Mouse (Mus musculus): Measurements from ENCODE around the gene St6galnac5. TPM values are rescaled to one million over a fixed set of nuclear protein-coding genes. Genes with fewer than 3 reads are reported as not detected.

The St6galnac5 gene
- polyA plus RNA-seq, 1 experiment from 2014 or later = 0.96 TPM

- no peak for ATAC-seq (ENCODE audit: insufficient number of reproducible peaks, low FRiP score, low TSS enrichment, low read depth)
- peak; percentile 79 for DNase-seq (ENCODE audit: low spot score)
- H3K9ac ChIP-seq (ENCODE audit: low read length) = no peak overlapping the region
- H3K27me3 ChIP-seq (ENCODE audit: control insufficient read depth, insufficient read depth, low read length) = no peaks in the 10 kb centered on the region
- no peaks in the 10 kb centered on the region for H3K36me3 ChIP-seq (ENCODE audit: control insufficient read depth, insufficient read depth, low read length)
- no peaks in the 10 kb centered on the region for H3K9me3 ChIP-seq (ENCODE audit: control insufficient read depth, low read length)
- no peaks in the 10 kb centered on the region for H3K4me1 ChIP-seq (ENCODE audit: control insufficient read depth, insufficient read depth, low read length)
- H3K4me3 ChIP-seq (ENCODE audit: low read depth, low read length) = no peak overlapping the region
- 68% methylated on average over 11 of the region's 11 CpGs for WGBS
- H3K27ac ChIP-seq (replicated peaks; ENCODE audit: low read depth, low read length) = no peak overlapping the region
- H3K4me2 ChIP-seq (ENCODE audit: low read depth, severe bottlenecking) = no peak overlapping the region
Observed at GRCm38 (mm10) chr3:152958358-152959150, 23.5 kb downstream of the St6galnac5 start.

GRCm38 (mm10) chr3:152956771-152957170 lies 25.3 kb downstream of the St6galnac5 start:
- WGBS = 88% methylated on average over 4 of the region's 4 CpGs
- Histone ChIP-seq H3K9ac (ENCODE audit: low read length) (no peak overlapping the region), H3K4me2 (ENCODE audit: low read depth, severe bottlenecking) (no peak overlapping the region), H3K36me3 (ENCODE audit: control insufficient read depth, insufficient read depth, low read length) (no peaks in the 10 kb centered on the region), H3K4me1 (ENCODE audit: control insufficient read depth, insufficient read depth, low read length) (no peaks in the 10 kb centered on the region), H3K4me3 (ENCODE audit: low read depth, low read length) (no peak overlapping the region), H3K27me3 (ENCODE audit: control insufficient read depth, insufficient read depth, low read length) (no peaks in the 10 kb centered on the region), H3K9me3 (ENCODE audit: control insufficient read depth, low read length) (no peaks in the 10 kb centered on the region), H3K27ac (replicated peaks; ENCODE audit: low read depth, low read length) (no peak overlapping the region)
- ATAC-seq (ENCODE audit: insufficient number of reproducible peaks, low FRiP score, low TSS enrichment, low read depth) (no peak), DNase-seq (ENCODE audit: low spot score) (no peak)

- no peak for ATAC-seq (ENCODE audit: insufficient number of reproducible peaks, low FRiP score, low TSS enrichment, low read depth)
- no peaks in the 10 kb centered on the region for H3K4me1 ChIP-seq (ENCODE audit: control insufficient read depth, insufficient read depth, low read length)
- H3K4me2 ChIP-seq (ENCODE audit: low read depth, severe bottlenecking) = no peak overlapping the region
- H3K36me3 ChIP-seq (ENCODE audit: control insufficient read depth, insufficient read depth, low read length) = no peaks in the 10 kb centered on the region
- 72% methylated on average over 5 of the region's 5 CpGs for WGBS
- no peak overlapping the region for H3K9ac ChIP-seq (ENCODE audit: low read length)
- H3K27me3 ChIP-seq (ENCODE audit: control insufficient read depth, insufficient read depth, low read length) = no peaks in the 10 kb centered on the region
- no peak for DNase-seq (ENCODE audit: low spot score)
- H3K4me3 ChIP-seq (ENCODE audit: low read depth, low read length) = no peak overlapping the region
- no peak overlapping the region for H3K27ac ChIP-seq (replicated peaks; ENCODE audit: low read depth, low read length)
- H3K9me3 ChIP-seq (ENCODE audit: control insufficient read depth, low read length) = no peaks in the 10 kb centered on the region
Observed at GRCm38 (mm10) chr3:152956038-152956437, 26.0 kb downstream of the St6galnac5 start.

GRCm38 (mm10) chr3:152951634-152952545 lies 30.2 kb downstream of the St6galnac5 start:
- no peak for ATAC-seq (ENCODE audit: insufficient number of reproducible peaks, low FRiP score, low TSS enrichment, low read depth)
- Histone ChIP-seq H3K27me3 (ENCODE audit: control insufficient read depth, insufficient read depth, low read length) (no peaks in the 10 kb centered on the region), H3K4me3 (ENCODE audit: low read depth, low read length) (no peak overlapping the region), H3K36me3 (ENCODE audit: control insufficient read depth, insufficient read depth, low read length) (no peaks in the 10 kb centered on the region), H3K9ac (ENCODE audit: low read length) (no peak overlapping the region), H3K27ac (replicated peaks; ENCODE audit: low read depth, low read length) (no peak overlapping the region), H3K4me1 (ENCODE audit: control insufficient read depth, insufficient read depth, low read length) (no peaks in the 10 kb centered on the region), H3K4me2 (ENCODE audit: low read depth, severe bottlenecking) (no peak overlapping the region), H3K9me3 (ENCODE audit: control insufficient read depth, low read length) (no peaks in the 10 kb centered on the region)
- 79% methylated on average over 11 of the region's 11 CpGs for WGBS
- DNase-seq (ENCODE audit: low spot score) = no peak

- H3K36me3 ChIP-seq (ENCODE audit: control insufficient read depth, insufficient read depth, low read length) = no peaks in the 10 kb centered on the region
- no peak for DNase-seq (ENCODE audit: low spot score)
- no peak overlapping the region for H3K27ac ChIP-seq (replicated peaks; ENCODE audit: low read depth, low read length)
- no peak overlapping the region for H3K9ac ChIP-seq (ENCODE audit: low read length)
- H3K4me2 ChIP-seq (ENCODE audit: low read depth, severe bottlenecking) = no peak overlapping the region
- 91% methylated on average over 9 of the region's 9 CpGs for WGBS
- ATAC-seq (ENCODE audit: insufficient number of reproducible peaks, low FRiP score, low TSS enrichment, low read depth) = no peak
- no peak overlapping the region for H3K4me3 ChIP-seq (ENCODE audit: low read depth, low read length)
- H3K4me1 ChIP-seq (ENCODE audit: control insufficient read depth, insufficient read depth, low read length) = no peaks in the 10 kb centered on the region
- H3K27me3 ChIP-seq (ENCODE audit: control insufficient read depth, insufficient read depth, low read length) = no peaks in the 10 kb centered on the region
- no peaks in the 10 kb centered on the region for H3K9me3 ChIP-seq (ENCODE audit: control insufficient read depth, low read length)
Observed at GRCm38 (mm10) chr3:152950914-152951313, 31.1 kb downstream of the St6galnac5 start.

- Histone ChIP-seq H3K27ac (replicated peaks; ENCODE audit: low read depth, low read length) (no peak overlapping the region), H3K4me2 (ENCODE audit: low read depth, severe bottlenecking) (no peak overlapping the region), H3K36me3 (ENCODE audit: control insufficient read depth, insufficient read depth, low read length) (no peaks in the 10 kb centered on the region), H3K9ac (ENCODE audit: low read length) (no peak overlapping the region), H3K27me3 (ENCODE audit: control insufficient read depth, insufficient read depth, low read length) (no peaks in the 10 kb centered on the region), H3K4me3 (ENCODE audit: low read depth, low read length) (no peak overlapping the region), H3K9me3 (ENCODE audit: control insufficient read depth, low read length) (no peaks in the 10 kb centered on the region), H3K4me1 (ENCODE audit: control insufficient read depth, insufficient read depth, low read length) (no peaks in the 10 kb centered on the region)
- 93% methylated on average over 5 of the region's 5 CpGs for WGBS
- DNase-seq (ENCODE audit: low spot score) (no peak), ATAC-seq (ENCODE audit: insufficient number of reproducible peaks, low FRiP score, low TSS enrichment, low read depth) (no peak)
Observed at GRCm38 (mm10) chr3:152950299-152950698, 31.7 kb downstream of the St6galnac5 start.

DNA sequence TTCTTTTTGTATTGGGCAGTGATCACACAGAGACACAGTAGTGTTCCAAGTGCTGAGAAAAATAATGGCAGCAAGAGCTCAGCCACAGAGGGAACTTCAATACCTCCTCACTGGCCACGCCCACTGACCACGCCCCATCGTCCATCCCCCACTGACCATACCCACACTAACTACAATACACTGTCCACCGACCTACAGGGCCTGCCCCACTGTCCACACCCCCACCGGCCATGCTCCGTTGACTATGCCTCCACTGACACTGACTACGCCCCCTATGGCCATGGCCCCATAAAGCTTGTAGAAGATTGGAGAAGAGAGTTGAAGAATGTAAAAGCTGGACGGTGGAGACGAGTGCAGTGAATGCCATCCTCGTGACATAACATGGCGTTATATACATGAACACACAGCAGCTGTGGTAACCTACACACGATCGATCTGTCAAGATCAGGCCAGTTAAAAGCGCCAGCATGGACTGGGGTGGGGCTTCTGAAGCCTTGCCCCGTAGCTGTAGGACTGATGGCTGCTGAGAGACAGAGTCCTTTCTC lies 32.7 kb downstream of the St6galnac5 start:
- Histone ChIP-seq H3K27ac (replicated peaks; ENCODE audit: low read depth, low read length) (no peak overlapping the region), H3K9ac (ENCODE audit: low read length) (no peak overlapping the region), H3K4me3 (ENCODE audit: low read depth, low read length) (no peak overlapping the region), H3K4me2 (ENCODE audit: low read depth, severe bottlenecking) (no peak overlapping the region), H3K9me3 (ENCODE audit: control insufficient read depth, low read length) (no peaks in the 10 kb centered on the region), H3K36me3 (ENCODE audit: control insufficient read depth, insufficient read depth, low read length) (no peaks in the 10 kb centered on the region), H3K27me3 (ENCODE audit: control insufficient read depth, insufficient read depth, low read length) (no peaks in the 10 kb centered on the region), H3K4me1 (ENCODE audit: control insufficient read depth, insufficient read depth, low read length) (no peaks in the 10 kb centered on the region)
- WGBS = 91% methylated on average over 15 of the region's 15 CpGs
- no peak for ATAC-seq (ENCODE audit: insufficient number of reproducible peaks, low FRiP score, low TSS enrichment, low read depth)
- DNase-seq (ENCODE audit: low spot score) = no peak

- Histone ChIP-seq H3K27me3 (ENCODE audit: control insufficient read depth, insufficient read depth, low read length) (no peaks in the 10 kb centered on the region), H3K27ac (replicated peaks; ENCODE audit: low read depth, low read length) (no peak overlapping the region), H3K4me1 (ENCODE audit: control insufficient read depth, insufficient read depth, low read length) (no peaks in the 10 kb centered on the region), H3K9me3 (ENCODE audit: control insufficient read depth, low read length) (no peaks in the 10 kb centered on the region), H3K9ac (ENCODE audit: low read length) (no peak overlapping the region), H3K4me2 (ENCODE audit: low read depth, severe bottlenecking) (no peak overlapping the region), H3K36me3 (ENCODE audit: control insufficient read depth, insufficient read depth, low read length) (no peaks in the 10 kb centered on the region), H3K4me3 (ENCODE audit: low read depth, low read length) (no peak overlapping the region)
- DNase-seq (ENCODE audit: low spot score) = no peak
- WGBS = 84% methylated on average over 7 of the region's 7 CpGs
- no peak for ATAC-seq (ENCODE audit: insufficient number of reproducible peaks, low FRiP score, low TSS enrichment, low read depth)
Observed at GRCm38 (mm10) chr3:152948556-152948955, 33.5 kb downstream of the St6galnac5 start.

Measured in limb, embryonic 11.5 days (tissue).